Mouse (Mus musculus) cerebellum, postnatal 36 days (tissue): ENCODE data around the gene Dctpp1.
"Not testable (repeated sequence)": the region's sequence is repeated elsewhere in the genome, so short reads cannot be mapped to it uniquely, and the experiment has no call there.

ENCODE experiments used
- DNase-seq, 2 experiments: peaks; one replicate each; pipeline ENCODE4 v3.0.0; 2021 to 2022; ENCODE audit warnings: mixed read lengths in 2 of 2

Dctpp1 gene

DNA sequence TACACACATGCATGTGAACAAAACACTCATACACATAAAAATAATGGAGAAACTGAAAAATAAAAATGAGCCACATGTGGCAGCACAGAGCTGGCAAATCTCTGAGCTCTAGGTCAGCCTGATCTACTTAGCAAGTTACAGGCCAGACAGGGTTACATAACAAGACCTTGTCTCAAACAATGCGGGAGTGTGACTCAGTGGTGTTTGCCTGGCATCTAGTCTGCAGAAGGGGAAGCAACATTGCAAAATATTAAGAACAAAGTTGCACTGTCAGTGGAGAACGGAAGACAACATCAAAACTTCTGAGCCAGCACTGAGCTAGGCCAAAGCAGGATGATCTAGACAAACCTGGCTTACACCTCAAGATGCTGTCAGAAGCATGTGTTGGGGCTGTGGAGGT, 9.7 kb upstream of the Dctpp1 start:
- DNase-seq: no peak

DNA sequence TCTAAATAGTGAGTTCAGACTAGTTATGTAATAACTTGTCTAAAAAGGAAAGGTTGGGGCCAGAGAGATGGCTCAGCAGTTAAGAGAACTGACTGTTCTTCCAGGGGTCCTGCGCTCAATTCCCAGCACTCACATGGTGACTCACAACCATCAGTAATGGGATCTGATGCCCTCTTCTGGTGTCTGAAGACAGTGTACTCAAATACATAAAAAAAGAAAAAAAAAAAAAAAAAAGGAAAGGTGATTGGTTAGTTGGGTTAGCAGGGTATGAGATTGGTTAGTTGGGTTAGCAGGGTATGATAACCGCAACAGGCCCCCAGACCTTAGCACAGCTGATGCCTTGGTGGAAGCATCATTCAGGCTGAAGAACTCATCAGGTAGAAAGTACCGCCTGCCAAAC, 3.0 kb upstream of the Dctpp1 start:
- no peak for DNase-seq

DNA sequence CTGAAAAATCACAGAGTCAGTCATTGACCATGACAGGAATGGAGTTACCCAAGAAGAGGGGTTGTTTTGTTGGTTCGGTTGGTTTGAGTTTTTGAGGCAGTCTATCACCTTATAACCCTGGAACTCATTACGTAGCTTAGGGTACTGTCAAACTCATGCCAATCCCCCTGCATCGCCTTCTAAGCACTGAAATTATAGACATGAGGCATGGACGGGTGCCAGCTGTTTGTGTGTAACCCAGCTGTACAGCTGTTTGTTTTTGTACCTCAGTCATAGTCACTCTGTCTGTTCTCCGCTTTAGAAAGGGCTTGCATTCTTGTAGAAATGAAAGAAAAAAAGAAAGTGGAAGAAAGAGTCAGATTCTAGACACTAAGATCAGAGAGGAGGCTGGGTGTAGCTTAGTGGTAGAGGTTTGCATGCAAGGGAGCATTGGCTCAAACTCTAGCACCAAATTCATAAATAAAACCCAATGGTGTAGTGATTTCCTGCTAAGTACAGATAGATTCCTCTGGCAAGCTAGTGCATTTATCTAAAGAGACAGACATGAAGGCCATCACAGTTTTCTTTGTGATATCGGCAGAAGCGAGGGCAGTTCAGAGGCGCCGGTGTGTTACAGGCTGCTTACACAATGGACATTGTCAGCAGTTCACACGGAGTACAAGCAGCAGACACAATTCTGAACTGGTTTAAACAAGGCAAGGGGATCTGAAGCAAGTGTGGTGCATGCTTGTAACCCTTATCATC, 1.9 kb upstream of the Dctpp1 start:
- no peak for DNase-seq

DNA sequence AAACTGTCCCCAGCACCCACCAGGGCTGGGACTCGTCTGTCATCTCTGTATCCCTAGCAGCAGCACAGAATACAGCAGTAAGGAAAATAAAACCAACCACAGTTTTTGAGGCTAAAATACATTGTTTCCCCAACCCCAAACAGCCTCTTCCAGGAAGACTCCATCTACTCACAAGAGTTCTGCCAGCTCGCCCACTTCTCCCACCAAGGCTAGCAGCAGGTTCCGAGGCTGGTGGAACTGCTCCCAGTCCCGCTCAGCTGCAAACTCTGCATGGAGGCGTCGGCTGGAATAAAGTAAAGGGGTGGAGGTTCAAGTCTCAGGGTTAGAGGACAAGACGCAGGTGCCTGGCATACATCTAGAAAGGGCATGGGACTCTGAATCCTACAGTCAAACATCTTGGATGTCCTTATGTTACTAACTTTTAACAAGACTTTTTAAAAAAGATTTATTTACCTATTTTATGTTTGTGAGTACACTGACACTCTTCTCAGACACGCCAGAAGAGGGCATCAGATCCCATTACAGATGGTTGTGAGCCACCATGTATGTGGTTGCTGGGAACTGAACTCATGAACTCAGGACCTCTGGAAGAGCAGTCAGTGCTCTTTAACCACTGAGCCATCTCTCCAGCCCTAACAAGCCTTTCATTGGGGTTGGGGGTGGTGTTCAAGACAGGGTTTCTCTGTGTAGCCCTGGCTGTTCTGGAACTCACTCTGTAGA, 1.2 kb downstream of the Dctpp1 start:
- no peak for DNase-seq

DNA sequence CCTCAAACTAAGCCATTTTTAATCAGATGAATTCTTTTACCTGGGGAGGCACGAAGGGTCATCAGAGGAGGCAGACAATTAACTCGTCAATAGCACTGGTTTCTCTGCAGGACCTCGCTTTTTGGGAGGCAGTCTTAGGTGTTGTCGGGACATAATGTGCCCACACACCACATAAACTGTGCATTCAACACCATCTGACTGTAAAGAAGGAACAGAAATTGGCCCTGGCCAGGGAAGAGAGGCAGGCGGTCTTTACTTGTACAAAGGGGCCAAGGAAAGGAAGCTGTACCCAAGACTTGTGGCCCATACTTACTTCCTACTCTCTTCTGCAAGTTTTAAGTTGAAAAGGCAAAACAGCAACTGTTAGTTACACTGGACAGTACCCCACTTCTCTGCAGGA, 4.0 kb downstream of the Dctpp1 start:
- no peak for DNase-seq

DNA sequence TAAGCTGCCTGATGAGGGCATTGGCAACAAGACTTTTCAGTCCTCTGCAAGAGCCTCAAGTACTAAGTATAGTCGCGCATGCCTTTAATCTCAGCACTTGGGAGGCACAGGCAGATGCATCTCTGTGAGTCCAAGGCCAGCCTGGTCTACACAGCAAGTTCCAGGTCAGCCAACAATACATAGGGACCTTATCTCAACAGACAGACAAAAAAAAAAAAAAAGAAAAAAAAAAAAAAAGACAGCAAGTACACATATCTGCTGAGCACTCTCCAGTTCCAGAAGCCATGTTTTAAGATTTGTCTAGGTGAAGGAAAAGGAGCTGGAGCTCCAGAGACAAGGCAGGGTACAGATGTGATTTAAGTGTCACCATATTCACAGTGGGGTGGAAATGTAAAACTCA, 4.5 kb downstream of the Dctpp1 start:
- DNase-seq: no peak

DNA sequence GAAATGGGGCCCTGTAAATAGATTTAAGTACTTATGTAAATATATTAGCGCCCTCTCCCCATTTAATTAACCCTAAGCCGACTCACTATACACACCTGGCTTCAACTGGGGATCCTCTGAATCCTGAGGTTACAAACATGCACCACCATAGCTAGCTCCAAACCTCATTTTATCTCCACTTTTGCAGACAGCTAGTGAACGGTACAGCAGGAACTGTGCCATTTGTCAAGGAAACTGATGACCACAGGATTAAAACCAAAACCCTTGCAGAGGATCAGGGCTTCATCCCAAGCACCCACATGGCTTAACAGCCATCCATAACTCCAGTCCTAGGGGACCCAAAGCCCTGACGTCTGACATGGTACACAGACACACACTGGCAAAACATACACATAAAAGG, 5.5 kb downstream of the Dctpp1 start:
- no peak for DNase-seq

DNA sequence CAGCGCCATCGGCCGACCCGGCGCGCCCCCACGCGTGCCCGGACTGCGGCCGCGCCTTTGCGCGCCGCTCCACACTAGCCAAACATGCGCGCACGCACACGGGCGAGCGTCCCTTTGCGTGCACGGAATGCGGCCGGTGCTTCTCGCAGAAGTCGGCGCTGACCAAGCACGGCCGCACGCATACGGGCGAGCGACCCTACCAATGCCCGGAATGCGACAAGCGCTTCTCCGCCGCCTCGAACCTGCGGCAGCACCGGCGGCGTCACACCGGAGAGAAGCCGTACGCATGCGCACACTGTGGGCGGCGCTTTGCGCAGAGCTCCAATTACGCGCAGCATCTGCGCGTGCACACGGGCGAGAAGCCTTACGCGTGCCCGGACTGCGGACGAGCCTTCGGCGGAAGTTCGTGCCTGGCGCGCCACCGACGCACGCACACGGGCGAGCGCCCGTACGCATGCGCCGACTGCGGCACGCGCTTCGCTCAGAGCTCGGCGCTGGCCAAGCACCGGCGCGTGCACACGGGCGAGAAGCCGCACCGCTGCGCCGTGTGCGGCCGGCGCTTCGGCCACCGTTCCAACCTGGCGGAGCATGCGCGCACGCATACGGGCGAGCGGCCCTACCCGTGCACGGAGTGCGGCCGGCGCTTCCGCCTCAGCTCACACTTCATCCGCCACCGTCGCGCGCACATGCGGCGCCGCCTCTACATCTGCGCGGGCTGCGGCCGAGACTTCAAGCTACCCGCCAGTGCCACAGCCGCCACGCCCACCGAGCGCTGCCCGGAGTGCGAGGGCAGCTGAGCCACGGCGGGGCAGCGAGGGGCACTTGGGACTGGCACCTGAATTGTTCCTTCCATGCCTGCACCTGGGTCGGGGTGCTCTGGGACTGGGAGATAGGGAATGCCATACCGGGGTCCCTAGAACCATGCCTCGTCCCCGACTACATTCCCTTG, 6.4 kb downstream of the Dctpp1 start:
- peak; percentile 95 to 96 for DNase-seq

DNA sequence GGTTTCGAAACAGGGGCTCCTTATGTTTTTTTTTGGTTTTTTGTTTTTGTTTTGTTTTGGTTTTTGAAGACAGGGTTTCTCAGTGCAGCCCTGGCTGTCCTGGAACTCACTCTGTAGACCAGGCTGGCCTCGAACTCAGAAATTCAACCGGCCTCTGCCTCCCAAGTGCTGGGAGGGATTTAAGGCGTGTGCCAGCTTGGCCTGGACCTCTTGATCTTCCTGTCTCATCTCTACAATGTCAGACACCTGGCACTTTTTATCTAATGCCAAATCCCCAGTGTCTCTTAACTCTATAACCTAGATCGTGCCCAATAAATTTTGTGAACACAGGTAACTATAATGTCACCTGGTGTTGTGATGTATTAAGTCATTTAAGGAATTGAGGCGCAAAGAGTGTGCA, 7.2 kb downstream of the Dctpp1 start:
- peak in 1 of 2 experiments; percentile 29 for DNase-seq

DNA sequence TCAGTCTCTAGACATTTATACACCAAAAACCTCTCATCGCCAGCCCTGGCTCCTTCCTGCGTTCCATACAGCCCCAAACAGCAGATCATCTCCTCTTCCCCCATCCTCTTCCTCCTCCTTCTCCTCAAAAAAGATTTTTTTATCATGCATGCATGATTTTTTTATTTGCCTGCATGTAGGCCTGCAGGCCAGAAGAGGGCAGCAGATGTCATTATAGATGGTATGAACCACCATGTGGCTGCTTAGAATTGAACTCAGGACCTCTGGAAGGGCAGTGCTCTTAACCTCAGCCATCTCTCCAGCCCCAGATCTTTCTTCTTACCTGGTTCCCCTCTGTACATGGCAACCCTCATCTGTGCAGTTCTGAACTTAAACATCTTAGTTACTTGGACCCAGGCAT, 8.1 kb downstream of the Dctpp1 start:
- DNase-seq: no peak

DNA sequence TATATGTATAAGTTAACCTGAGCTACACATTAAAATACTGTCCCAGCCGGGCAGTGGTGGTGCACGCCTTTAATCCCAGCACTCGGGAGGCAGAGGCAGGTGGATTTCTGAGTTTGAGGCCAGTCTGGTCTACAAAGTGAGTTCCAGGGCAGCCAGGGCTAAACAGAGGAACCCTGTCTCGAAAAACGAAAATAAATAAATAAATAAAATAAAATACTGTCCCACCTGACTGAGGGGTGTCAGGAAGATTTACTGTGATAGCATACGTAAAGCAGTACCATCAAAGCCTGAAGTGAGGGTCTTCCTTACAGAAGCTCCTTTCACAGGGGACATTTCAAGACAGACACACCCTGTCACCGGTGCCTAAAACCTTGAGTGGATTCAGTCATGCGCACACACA, 10.0 kb downstream of the Dctpp1 start:
- not testable (repeated sequence) for DNase-seq

DNA sequence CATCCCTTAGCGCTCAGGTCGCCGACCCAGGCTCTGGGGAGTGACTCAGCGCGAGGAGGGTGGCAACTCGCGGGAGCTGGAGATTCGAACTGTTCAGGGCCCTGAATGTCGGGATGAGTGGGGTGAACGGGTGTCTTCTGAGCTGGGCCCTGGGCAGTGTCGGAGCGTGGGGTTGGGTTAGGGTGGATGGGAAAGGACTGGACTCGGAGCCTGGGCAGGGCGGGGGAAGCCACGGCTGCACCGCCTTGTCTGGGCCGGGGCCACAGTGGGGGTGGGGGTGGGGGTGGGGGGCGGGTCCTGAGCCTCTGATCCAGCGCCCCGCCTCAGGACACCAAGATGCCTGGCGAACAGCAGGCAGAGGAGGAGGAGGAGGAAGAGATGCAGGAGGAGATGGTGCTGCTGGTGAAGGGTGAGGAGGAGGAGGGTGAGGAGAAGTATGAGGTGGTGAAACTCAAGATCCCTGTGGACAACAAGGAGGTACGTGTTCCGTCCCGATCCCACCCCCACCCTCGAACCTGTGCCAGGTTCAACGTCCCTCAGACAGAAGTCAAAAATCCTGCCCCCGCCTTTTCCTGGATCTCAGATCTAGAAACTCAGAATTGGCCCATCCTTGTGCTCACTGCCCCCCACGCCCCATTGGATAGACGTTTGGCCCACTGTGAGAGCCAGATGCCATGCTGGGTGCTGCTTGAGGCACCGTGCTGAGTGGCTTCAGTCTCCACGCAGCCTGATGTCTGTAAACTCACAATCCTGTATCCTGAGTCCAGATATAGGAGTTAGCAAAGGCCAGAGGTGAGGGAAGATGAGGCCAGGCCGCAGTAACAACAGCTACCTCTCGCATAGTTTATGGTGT, 15.6 kb downstream of the Dctpp1 start:
- DNase-seq: peak in 1 of 2 experiments; percentile 18

DNA sequence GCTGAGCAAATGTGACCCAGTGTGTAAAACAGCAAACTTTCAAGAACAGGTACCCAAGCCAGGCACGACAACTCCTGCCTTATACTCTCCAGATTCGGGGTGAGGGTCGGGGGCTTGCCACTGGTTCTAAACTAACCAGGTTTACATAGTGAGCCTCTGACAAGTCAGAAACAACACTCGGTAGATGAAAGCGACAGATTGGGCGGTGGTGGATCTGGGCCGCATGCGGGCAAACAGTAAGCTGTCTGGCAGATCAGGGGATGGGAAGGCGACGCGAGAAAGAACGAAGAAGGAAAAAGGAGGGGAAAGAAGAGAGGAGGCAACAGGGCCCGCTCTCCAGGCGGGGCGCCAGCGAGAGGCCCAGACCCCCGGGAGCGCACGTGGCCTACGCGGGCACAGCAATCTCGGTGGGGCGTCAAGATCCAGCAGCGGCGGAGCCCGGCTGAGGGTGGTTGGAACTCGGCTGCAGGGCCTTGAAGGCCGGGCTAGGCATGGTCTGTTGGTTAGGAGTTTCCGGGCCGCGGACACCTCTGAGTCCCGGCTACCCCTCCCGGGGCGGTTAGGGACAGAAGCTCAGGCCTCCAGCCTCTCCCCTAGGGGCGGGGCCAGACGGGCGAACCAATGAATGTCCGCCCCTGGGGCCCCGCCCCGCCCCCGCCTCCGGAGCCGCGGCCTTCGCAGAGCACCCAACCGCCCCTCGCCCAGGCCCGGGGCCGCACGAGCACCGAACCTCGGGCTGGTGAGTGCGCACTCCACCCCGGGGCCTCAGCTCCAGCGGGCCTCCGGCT, 16.4 kb downstream of the Dctpp1 start, which contains the start of gene Zfp771:
TSS of gene Zfp771 (plus strand) at position 405 of the 788 bp plus-strand sequence.
- DNase-seq: peak; percentile 92 to 98

DNA sequence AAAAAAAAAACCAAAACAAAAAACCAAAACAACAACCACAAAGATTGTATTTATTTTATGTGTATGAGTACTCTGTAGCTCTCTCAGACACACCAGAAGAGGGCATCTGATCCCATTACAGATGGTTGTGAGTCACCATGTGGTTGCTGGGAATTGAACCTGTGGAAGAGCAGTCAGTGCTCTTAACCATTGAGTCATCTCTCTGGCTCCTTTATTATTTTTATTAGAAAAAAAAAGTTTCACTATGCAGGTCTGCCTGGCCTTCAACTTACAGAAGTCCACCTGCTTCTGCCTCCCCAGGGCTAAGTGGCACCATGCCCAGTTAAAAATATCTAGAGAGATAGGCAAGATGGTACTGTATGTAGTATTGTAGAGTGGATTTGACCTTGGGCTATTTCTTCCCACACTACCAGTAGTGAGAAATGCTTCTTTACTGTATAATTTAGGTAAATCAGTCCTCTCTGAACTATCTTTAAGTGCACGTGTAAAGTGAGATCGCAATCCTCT, 17.1 kb downstream of the Dctpp1 start:
- no peak for DNase-seq

DNA sequence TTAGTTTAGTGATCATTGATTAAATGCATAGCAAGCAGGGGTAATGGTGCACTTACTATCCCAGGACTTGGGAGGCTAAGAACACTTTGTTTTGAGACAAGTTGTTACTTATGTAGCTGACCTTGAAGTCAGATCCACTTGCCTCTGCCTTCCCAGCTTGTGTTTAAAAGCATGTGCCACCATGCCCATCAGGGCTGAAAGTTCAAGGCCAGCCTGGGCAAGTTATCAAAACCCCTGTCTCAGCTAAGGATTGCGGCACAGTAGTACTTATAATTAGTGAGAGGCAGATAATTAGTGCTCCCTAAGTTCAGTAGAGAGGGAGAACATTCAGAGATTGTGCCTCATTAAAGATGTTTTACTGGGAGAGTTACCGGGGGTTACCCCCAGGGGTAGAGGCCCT, 25.7 kb downstream of the Dctpp1 start:
- no peak for DNase-seq

DNA sequence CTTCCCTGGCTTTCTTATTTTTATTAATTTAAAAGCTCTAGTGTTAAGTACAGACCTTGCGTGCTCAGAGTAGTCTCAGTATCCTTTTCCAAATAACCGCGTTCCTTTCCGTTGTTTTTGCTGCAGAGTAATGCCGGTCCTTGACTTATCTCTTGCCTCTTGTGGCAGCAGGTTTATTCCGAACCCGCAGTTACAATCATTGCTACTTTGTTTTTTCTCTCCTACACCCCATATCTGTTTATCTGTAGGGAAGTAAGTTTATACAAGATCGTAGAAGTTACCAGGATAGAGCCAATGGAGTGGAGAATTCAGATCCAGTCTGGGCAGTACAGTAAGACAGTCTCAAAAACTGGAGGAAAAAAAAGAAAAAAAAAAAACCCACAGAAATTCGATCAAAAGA, 26.7 kb downstream of the Dctpp1 start:
- no peak for DNase-seq

DNA sequence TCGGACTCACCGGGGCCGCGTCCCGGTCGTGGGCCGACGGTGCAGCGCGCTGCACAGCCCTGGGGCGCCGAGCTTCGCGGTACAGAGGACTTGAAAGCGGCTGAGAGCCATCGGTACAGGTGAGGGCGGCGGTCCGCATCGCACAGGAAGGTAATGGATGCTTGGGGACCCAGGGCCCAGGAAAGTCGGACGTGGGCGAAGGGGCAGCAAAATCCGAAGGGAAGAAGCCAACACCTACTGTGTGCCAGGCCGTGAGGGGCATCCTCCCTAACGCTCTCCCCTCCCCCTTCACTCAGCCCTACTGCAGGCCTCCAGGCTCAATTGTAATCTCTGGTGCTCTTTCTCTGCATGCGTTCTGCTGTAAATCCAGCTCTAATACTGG, 27.1 kb downstream of the Dctpp1 start:
- no peak for DNase-seq

DNA sequence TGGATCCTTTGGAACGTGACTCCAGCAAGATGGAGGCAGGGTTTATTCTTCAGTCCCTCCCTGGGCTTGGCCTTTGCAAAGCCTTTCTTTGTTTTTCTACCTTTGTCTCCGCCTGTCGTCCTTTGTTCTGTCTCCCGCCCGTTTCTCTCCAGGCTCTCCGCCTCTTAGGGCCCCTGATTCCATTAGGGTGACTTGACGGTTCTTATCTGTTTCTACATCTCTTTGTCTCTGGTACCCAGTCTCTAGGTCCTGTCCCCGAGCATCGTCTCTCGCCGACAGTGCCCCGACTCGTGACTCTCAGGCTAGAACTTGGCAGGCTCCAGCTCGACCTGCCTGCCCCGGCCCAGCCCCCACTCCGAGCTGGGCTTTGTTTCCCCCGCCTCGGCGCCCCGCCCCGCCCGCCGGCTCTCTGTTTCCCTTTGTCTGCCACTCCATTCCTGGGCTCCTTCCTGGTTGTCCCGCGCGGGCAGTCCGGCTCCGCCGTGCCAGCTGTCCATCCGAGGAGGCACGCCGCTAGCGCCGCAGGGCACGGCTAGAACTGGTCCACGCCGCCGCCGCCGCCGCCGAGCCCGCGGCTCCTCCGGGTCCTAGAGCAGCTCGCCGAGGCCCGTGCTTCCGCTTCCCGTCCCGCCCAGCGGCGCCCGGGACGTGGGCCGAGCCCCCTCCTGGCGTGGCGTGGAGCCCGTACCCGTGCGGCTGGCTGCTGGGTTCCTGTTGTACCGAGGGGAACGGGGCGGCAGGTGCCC, 27.7 kb downstream of the Dctpp1 start, which contains the start of the genes Zfp553 and Sept1:
TSS of gene Zfp553 (plus strand) at position 440 of the 746 bp plus-strand sequence.
TSS of gene Sept1 (minus strand) at position 509 of the 746 bp plus-strand sequence.
- peak; percentile 86 to 89 for DNase-seq

DNA sequence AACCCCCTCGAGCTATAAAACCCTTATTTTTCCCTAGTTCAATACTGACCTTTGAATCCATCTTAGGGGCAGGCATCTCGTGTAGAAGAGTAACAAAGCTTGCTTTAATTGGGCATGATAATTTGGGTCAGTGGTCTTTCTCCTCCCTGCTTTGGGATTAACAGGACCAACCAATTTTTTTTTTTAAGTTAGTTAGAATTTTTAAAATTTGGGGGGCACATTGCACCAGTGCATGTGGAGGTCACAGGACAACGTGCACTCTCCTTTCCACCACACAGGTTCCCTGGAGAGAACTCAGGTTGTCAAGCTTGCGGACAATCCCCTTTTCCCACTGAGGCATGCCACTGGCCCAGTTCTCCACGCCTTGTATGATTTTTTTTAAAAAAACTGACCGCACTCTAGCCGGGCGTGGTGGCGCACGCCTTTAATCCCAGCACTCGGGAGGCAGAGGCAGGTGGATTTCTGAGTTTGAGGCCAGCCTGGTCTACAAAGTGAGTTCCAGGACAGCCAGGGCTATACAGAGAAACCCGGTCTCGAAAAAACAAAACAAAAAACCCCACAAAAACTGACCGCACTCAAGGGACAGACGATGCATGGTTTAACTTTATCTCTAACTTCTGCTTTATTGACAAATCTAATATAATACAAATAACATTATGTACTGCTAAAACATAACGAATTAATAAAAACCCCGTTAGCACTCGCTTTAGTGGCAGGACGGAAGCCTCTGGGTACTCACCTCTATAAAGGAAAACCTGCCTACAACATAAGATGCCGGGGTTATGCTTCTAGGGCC, 28.5 kb downstream of the Dctpp1 start:
- DNase-seq: no peak
